Mouse (Mus musculus): Measurements from ENCODE around the gene 4930548H24Rik.

The 4930548H24Rik gene

DNA sequence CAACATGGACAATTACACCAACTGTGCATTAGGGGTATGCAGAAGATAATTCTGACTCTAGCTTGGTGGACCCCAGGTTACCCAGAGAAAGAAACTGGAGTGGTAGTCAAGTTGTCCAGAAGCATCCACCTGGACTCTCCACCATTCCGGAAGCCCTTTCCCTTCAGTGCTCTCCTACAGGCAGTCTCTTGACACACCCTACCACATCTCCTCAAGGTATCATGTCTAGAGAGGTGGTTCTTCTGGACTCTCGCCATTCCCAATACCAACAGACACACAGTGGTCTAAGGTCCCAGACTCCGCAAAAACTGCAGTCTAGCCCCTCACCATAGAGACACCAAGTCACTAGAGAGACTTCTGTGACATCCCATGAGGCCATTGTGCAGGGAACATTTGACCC is at the start of gene 4930548H24Rik:
TSS of gene 4930548H24Rik (plus strand) at position 301 of the 400 bp plus-strand sequence.
- in situ Hi-C loops (cut with MboI, MseI): no loop called here

DNA sequence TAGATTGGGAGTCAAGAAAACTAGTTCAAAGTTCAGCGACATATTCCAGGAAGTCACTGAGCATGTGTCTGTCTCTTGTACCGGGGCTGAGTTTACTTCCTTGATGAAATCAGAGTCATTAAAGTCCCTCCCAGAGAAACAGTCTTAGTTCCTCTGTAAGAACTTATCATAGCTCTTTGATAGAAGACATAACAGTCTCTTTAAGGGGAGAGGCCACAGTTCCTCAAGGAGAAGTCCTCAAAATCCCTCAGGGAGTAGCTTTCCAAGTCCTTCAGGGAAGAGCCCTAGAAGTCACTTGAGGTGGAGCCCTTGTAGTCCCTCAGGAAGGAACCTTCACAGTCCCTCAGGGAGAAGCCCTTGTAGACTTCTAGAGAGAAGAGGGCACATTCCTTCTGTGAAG is 34.2 kb upstream of the 4930548H24Rik start:
- in situ Hi-C loops (cut with MboI, MseI): no loop called here

DNA sequence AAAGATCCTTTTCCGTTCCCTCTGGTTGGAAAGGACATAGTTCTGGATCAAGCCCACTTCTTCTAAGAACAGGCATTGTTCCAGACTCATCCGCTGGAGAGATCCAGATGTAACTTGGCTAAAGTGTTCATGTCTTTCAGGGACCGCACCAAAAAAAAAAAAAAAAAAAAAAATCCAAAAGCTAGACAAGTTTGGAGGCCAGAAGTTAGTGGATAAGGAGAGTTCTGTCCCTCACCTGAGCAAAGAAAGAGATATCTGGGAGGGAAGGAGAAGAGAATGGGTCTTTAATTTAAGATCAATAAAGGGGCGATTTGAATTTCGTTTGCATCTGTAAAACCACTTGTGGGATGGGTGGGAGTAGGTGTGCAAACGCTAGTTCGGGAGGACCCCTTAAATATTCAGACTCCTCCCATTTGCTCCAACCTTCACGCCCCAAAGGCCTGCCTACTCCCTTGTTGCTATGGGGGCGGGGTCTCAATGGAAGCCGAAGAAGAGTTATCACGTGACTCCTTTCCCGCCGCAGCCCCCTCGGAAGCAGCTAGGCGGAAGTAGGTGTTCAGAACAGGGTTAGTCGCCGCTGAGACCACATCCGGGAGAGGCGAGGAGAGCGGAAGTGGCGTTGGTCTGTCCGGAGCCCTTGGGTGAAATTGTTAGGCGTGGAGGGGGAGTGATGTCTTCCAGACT is 33.5 kb upstream of the 4930548H24Rik start, which contains the start of gene Zfp512:
TSS of gene Zfp512 (plus strand) at position 554 of the 684 bp plus-strand sequence.
- in situ Hi-C loops (cut with MboI, MseI): no loop called here

DNA sequence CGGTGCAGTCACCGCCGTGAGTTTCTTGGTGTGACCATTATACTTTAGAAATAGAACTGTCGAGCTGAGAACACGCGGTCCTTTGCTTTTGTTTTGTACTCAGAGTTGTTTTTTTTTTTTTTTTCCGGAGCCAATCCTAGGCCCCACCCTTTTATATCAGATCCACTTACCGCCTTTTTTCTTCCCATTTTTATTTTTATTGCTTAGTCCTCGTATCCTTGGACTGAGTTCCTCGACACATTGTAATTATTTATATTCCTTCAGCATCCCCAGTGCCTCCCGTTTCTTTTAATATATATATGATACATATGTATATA is 33.0 kb upstream of the 4930548H24Rik start:
- in situ Hi-C loops (cut with MboI, MseI): no loop called here

DNA sequence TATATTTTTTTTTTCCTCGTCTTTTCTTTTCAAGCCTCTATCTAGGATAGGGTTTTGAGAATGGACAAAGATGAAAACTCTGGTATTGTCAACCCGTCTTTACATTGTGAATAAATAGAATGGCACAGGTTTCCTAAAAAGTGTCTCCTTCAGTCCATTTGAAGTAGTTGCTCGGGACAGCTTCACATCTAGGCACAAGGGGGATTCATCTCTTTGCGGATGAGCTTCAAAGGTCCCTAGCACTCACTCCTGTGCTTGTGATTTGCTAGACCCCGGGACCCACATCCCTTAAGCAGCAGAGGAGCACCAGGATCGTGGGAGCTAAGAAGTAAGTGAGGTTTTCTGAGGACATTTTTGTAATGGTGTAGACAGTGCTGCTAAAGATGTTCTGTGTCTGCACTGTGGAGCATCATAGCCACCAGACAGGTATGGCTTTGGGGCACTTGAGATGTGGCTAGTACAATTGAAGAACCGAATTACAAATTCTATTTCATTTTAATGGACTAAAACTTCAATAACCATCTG is 32.6 kb upstream of the 4930548H24Rik start:
- in situ Hi-C loops (cut with MboI, MseI): no loop called here

DNA sequence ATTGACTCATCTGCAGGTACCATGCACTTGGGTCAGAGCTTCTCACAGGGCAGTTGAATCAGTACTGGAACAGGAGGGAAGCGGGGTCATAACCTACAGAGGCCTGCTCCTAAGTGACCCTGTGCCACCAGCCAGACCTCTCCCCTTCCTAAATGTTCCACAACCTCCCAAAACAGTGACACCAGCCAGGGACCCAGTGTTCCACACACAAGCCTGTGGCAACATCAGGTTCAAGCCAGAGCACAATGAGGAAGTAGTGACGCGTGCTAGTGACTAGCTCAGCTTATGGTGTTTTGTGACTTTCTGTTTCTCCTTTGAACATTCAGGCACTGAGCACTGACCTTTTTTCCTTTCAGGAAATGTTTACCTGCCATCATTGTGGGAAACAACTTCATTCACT is 17.7 kb upstream of the 4930548H24Rik start:
- in situ Hi-C loops (cut with MboI, MseI): no loop called here

DNA sequence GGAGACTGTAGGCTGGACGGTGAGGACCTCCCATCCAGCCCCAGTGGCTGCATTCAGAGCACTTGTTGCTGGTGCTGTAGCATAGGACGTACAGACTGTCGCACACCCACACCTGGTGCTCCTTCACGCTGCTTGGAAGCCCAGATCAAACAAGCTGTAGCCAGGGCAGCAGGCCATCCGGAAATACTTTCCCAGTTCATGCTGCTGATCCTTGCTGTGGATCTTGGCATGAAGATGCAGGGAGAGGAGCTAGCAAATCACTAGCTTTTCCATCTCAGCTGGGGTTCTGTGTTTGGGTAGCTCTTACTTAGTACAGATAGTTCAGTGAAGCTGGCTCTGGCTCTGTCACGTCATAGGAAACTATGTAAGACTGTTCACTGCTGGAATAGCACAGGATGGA is 15.8 kb upstream of the 4930548H24Rik start:
- in situ Hi-C loops (cut with MboI, MseI): no loop called here

DNA sequence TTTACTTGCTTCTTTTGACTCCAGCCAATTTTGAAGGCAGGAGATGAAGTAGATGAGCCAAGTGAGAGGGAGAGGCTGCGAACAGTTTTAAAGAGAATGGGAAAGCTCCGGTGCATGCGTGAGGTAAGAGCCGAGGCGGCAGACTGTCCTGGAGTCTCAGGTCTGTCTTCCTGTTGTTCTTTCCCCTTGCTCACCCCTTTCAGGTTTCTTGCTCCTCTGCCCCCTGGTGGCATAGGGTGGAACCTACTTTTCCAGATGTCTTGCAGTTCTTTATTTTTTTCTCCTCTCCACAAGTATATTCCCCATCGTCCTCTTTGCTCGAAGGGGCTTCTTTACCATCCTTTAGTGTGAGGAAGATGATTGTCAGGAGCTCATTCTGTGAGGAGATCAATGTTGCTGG is 15.2 kb upstream of the 4930548H24Rik start:
- in situ Hi-C loops (cut with MboI, MseI): no loop called here

DNA sequence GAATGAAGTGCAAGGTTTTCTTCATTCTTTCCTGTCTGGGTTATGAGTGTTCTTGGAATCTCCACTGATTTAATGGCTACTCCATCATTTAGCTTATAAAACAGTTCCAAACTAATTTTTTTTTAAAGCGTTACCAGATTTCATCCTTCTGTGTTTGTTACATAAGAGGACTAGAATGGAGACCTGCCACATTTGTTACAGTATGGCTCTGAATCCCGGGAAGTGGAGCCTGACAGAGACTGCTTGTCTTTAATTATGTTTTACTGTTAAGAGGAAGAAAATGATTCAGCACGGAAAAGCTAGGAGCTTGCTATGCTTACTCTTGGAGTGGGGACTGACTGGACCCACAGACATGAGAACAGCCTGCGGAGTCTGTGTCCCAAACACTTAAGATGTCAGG is 5.0 kb upstream of the 4930548H24Rik start:
- in situ Hi-C loops (cut with MboI, MseI): no loop called here

DNA sequence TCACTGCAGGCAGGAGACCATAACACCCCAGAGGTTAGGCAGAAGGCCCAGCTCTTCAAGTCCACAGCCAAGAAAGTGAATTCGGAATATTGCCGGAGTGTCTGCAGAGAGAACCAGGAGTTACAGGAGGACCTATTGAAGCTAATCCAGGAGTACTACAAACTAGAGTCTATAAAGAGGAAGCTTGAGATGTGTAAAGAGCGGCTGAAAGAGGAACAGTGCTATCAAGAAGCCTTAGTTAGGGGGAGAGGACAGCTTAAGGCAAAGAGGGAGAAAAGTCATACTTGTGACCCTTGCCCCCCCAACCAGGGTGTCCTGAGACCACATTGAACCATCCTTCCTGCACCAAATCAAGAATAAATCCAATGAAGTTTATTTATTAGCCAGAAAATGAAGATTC is 2.3 kb downstream of the 4930548H24Rik start:
- in situ Hi-C loops (cut with MboI, MseI): no loop called here

DNA sequence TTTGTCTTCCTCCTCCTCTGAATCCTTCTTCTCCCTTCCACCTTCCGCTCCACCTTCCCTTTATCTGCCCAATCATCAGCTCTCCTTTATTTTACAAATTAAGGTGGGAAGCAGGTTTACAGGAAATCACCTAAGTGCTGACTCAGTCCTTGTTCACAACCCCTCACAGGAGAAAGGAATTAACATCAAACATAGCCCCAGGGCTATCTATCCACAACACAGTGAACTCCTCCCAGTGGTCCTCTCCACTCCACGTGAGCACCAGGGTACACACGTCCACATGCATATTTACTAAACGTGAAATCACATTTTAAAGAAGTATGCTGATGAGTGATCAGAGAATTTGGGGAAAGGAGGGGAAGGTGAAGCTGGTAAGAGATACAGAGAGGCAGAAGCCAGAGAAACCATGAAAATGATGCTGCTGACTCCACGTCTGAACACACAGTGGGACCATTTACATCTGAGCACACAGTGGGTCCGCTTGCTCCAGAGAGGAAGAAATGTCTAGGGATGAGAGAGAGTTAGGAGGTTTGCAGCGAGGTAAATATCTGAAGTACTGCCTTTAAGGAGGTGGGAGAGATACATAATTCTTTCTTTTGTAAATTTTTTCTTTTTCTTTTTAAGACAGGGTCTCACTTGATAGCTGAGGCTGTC is 3.7 kb downstream of the 4930548H24Rik start:
- in situ Hi-C loops (cut with MboI, MseI): no loop called here

DNA sequence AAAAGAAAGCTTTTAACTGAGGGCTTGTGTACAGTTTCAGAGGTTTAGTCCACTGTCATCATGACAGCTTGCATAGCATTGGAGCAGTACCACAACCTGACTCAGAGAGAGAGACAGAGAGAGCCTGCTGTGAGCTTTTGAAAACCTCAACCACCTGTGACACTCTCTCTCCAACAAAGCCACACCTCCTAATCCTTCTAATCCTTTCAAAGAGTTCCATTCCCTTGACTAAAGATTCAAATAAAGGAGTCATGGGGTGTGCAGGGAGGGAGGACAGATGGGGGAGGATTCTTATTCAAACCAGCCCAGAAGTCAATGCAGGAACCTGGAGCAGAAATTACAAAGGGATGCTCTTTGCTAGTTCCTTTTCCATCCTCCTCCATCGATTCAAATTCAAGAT is 6.5 kb downstream of the 4930548H24Rik start:
- in situ Hi-C loops (cut with MboI, MseI): no loop called here

DNA sequence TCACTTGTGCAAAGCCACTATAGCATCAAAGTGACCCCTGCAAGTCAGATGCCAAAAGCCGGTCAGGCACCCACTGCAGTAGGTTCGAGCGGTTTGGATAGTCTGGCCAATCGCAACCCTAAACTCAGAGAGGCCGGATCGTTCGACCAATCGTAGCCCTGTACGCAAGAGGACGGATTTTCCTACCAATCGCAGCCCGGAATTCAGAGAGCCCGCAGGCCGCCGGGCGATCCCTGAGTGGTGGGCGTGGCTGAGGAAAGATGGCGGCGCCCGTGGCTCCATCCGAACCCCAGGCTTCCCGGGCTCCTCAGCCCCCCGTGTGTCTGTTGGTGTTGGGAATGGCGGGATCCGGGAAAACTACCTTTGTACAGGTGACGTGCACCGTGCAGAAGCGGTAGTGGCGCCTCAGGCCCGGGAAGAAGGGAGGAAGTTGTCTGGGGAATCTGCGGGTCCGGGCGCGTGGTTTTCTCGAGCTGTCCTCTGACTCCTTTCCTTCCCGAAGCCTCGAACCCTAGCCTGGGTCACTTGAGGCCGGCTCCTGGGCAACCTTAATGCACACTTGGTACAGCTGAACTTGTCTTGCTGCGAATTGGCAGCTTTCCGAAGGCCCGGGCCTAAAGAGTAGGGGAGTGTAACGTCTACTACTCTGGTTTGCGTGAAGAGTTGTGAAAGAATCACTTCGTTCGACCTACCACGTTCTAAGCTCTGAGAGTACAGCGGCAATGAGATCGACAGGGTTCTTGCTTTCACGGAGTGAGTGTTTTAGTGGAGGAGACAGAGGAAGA is 9.2 kb downstream of the 4930548H24Rik start, which contains the start of gene Gpn1:
TSS of gene Gpn1 (plus strand) at position 229 of the 785 bp plus-strand sequence.
- in situ Hi-C loops (cut with MboI, MseI): no loop called here

DNA sequence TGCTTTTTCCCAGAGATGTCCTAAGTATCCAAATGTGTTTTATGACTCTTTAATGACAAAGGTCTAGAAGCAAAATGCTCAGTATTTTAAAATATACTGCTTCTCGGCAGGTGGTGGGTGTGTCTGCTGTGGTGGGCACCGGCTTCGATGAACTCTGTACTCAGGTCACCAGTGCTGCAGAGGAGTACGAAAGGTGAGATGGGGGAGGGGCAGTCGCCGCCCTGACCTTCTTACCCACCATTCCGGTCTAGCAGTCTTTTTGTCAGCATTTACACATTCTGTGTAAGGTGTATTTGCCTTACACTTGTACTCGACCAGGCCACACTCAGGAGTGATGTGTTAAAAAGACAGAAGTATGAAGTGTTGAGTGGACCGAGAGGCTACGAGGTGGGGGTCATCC is 19.3 kb downstream of the 4930548H24Rik start:
- in situ Hi-C loops (cut with MboI, MseI): no loop called here

DNA sequence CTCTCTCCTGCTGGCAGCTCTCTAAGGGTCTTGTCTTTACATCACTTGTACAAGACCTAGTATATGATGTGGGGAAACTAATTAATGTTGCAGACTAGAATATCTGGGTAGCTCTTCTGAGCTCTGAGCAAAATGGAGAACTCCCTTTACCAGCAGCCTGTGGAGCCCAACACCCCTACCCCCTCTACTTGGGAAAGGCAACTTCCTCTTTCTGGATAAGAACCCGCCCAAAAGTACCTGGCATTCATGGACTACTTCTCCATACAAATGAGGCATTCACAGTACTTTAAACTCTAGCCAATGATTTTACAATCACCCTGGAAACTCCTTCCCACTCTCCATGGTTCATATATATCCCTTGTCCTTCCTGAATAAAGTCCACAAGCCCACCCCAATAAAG is 26.9 kb downstream of the 4930548H24Rik start:
- in situ Hi-C loops (cut with MboI, MseI): no loop called here

DNA sequence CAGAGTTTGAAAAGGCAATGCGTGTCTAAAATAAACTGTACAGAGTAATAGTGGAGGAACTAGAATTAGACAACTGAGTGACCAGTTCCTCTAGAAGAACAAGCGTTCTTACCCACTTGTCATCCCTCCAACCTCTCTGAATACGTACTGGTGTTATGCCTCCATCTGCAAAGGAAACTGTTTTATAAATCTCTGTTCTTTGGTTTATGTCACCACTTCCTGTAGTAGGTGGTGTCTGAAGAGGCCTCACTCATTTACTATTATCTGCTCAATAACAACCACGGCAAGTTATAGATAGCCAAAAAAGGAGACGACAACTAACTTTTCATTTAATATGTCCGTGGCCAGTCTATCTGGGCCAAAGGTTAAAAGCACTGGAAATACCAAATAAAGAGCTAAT is 35.0 kb downstream of the 4930548H24Rik start:
- in situ Hi-C loops (cut with MboI, MseI): no loop called here

DNA sequence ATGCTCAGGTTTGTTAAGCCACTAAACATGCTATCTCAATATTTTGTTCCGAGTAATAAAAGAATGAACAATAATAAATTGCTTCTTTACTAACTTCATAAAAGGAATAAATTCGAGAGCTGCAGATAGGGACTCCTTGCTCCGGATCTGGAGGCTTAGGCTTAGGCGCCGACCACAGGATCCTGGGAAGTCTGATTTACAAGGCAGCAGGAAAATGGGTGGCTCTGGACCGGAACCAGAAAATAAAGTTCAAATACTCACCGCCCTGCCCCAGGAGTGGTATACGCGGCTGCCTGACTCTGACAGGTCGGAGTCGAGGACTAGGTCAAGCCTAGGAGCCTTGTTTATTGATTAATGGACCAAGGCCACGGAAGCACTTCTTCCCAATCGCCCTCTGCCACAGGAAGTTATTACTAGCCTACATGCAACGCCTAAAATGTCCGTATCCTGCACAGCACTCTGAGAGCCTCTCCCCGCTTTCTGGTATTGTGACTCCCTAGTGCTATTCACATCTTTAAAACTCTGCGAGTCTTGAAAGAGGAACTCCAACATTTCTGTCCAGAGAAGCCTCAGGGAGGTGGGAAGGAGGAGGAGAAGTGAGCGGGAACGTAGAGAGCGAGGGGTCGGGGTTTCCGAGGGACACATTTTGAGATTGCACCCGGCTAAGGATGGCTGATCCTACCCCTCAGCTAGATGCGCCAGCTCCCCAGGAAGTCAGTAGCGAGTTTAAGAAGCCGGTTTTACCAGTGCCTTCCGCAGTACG is 41.0 kb downstream of the 4930548H24Rik start, which contains the start of gene Slc4a1ap:
TSS of gene Slc4a1ap (plus strand) at position 642 of the 763 bp plus-strand sequence.
- in situ Hi-C loops (cut with MboI, MseI): loop anchor here in 1 of 2 experiments (5.0 kb wide), 1 partner anchor 1851 kb away; the partner anchor contains the start of gene Uvssa

DNA sequence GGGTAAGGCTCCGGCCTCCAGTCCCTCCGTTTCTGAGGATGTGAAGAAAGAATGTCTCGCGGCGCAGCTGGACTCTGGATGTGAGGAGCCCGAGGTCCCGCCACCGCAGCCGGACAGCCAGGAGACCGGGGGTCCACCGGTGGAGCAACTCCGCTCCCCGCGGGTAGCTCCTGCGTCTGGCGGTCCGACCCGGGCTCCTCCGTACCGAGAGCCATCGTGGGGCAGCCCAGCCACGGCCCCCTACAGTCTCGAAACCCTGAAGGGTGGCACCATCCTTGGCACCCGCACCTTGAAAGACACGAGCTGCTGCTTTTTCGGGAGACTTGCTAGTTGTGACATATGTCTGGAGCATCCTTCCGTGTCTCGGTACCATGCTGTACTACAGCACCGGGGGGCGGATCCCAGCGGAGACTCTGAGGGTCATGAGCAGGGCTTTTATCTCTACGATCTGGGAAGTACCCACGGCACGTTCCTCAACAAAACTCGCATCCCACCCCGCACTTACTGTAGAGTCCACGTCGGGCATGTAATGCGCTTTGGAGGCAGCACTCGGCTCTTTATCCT is 41.7 kb downstream of the 4930548H24Rik start:
- in situ Hi-C loops (cut with MboI, MseI): loop anchor here in 1 of 2 experiments (5.0 kb wide), 1 partner anchor 1850 kb away; the partner anchor contains the start of gene Uvssa

DNA sequence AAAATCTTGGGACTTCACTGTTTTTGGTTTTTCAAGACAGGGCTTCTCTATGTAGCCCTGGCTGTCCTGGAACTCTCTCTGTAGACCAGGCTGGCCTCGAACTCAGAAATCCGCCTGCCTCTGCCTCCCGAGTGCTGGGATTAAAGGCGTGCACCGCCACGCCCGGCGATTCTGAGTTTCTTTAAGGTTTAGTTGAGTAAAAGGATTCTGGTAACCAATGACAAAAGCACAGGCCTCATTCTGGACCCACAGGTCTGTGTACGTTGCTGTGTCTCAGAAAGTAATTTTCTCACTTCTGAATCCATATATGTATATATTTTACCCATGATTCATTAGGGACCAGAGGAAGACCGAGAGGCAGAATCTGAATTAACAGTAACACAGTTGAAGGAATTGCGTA is 42.2 kb downstream of the 4930548H24Rik start, which contains the start of gene Supt7l:
TSS of gene Supt7l (minus strand) at position 101 of the 400 bp plus-strand sequence.
- in situ Hi-C loops (cut with MboI, MseI): loop anchor here in 1 of 2 experiments (5.0 kb wide), 1 partner anchor 1850 kb away; the partner anchor contains the start of gene Uvssa

DNA sequence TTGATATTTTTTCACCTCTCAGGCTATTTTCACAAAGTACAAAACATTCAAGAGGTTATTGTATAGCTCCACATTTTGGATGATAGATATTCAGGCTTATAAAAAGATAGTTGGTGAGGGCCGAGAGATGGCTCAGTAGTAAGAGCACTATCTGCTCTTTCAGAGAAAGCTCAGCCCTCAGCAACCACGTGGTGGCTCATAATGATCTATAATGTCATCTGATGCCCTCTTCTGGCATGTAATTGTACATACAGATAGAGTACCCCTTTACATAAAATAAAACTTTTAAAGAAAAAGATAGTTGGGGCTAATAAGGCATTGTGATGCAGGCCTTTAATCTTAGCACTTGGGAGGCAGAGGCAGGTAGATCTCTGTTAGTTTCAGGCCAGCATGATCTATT is 43.0 kb downstream of the 4930548H24Rik start:
- in situ Hi-C loops (cut with MboI, MseI): loop anchor here in 1 of 2 experiments (5.0 kb wide), 1 partner anchor 1849 kb away; the partner anchor contains the start of gene Uvssa

DNA sequence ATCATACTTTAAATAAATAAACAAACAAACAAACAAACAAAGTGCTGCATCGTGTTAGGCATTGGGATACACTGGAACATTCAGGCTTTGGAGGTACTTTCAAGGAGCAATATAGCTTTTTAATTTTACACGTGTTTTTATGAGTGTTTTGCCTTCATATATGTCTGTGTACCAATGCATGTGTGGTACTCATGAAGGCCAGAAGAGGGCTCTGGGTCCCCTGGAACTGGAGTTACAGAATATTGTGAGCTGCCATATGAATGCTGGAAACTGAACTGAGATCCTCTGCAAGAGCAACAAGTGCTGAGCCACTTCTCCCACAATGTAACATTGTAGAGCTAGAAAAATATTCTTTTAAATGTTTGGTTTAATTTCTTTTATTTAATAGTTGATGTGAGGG is 49.7 kb downstream of the 4930548H24Rik start:
- in situ Hi-C loops (cut with MboI, MseI): no loop called here

Data from T-helper 17 cell (primary cell).